Mouse (Mus musculus): Measurements from ENCODE around the gene Clcc1. TPM values are rescaled to one million over a fixed set of nuclear protein-coding genes. Genes with fewer than 3 reads are reported as not detected.

Clcc1 gene
- polyA plus RNA-seq, 1 experiment from 2014 or later = 77.5 TPM

Other genes with a start within 250 kb of the Clcc1 start
- 53.7 and 67.5 TPM in 2 replicates for gene Celsr2, start 238.4 kb upstream of the Clcc1 start, polyA plus RNA-seq (2016; fragmentation: Nextera tagmentation; extraction: Ambion mirVana)
- 179 and 187 TPM in 2 replicates for gene Sars, start 208.7 kb upstream of the Clcc1 start, polyA plus RNA-seq (2016; fragmentation: Nextera tagmentation; extraction: Ambion mirVana)
- 0.49 and 0.63 TPM in 2 replicates for gene 1700013F07Rik, start 119.8 kb upstream of the Clcc1 start, polyA plus RNA-seq (2016; fragmentation: Nextera tagmentation; extraction: Ambion mirVana)
- gene 5330417C22Rik, start 117.4 kb upstream of the Clcc1 start, polyA plus RNA-seq (2016; fragmentation: Nextera tagmentation; extraction: Ambion mirVana) = 2.6 and 3.2 TPM in 2 replicates
- 38.6 and 50.8 TPM in 2 replicates for gene Tmem167b, start 91.4 kb upstream of the Clcc1 start, polyA plus RNA-seq (2016; fragmentation: Nextera tagmentation; extraction: Ambion mirVana)
- 72.9 and 78.3 TPM in 2 replicates for gene Taf13, start 82.2 kb upstream of the Clcc1 start, polyA plus RNA-seq (2016; fragmentation: Nextera tagmentation; extraction: Ambion mirVana)
- 23.6 and 36.5 TPM in 2 replicates for gene Wdr47, start 62.6 kb upstream of the Clcc1 start, polyA plus RNA-seq (2016; fragmentation: Nextera tagmentation; extraction: Ambion mirVana)
- 90.8 and 100 TPM in 2 replicates for gene Gpsm2, start 68.4 kb downstream of the Clcc1 start, polyA plus RNA-seq (2016; fragmentation: Nextera tagmentation; extraction: Ambion mirVana)
- gene Aknad1, start 85.7 kb downstream of the Clcc1 start, polyA plus RNA-seq (2016; fragmentation: Nextera tagmentation; extraction: Ambion mirVana) = not detected in 2 replicates
- gene Stxbp3, start 186.6 kb downstream of the Clcc1 start, polyA plus RNA-seq (2016; fragmentation: Nextera tagmentation; extraction: Ambion mirVana) = 24.1 and 26.7 TPM in 2 replicates
- 0.06 TPM in 1 of 2 replicates, not detected in the other for gene Fndc7, start 236.1 kb downstream of the Clcc1 start, polyA plus RNA-seq (2016; fragmentation: Nextera tagmentation; extraction: Ambion mirVana)

Measured in midbrain, embryonic 10.5 days (tissue).